Mouse (Mus musculus) frontal cortex, postnatal 25 days (tissue): ENCODE results near the gene Slc34a2.

ENCODE experiments used
- DNase-seq, 2 experiments: peaks; one replicate each; pipeline ENCODE4 v3.0.0; 2022; ENCODE audit warnings: low spot score in 2 of 2

Gene Slc34a2

DNA sequence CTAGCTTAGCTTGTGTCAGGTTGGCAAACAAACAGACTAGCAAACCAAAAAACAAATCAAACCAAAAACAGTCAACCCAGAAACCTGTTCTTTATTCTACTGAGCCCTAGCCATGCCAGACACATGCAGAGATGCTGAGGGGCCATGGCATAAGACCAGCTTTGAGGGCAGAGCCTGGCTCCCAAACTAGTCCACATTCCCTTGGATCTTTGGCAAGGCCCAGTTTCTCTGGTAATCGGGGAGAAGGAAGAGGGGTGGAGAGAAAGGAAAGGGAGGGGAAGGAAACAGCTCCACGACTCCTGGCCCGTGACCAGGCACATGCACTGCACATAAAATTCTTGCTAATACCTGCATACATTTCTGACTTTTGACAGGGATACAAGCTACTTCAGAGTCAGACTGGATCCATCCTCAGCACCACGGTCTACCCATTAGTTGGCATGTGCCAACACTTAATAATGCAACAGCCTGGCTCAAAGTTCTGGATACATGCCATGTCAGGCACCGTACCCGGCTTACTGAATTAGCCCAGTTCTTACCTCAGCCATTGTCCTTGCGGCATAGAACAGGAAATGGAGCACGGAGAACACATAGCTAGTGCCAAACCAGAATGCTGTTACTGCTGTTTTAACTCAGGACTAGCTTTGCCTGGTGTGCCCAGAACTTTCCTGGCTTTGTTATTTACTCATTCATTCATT, 12.5 kb upstream of the Slc34a2 start:
- no peak for DNase-seq

GRCm38 (mm10) chr5:53031346-53031745, 6.5 kb upstream of the Slc34a2 start:
- DNase-seq, result no peak

GRCm38 (mm10) chr5:53042034-53042748, 4.3 kb downstream of the Slc34a2 start:
- DNase-seq, result no peak

DNA sequence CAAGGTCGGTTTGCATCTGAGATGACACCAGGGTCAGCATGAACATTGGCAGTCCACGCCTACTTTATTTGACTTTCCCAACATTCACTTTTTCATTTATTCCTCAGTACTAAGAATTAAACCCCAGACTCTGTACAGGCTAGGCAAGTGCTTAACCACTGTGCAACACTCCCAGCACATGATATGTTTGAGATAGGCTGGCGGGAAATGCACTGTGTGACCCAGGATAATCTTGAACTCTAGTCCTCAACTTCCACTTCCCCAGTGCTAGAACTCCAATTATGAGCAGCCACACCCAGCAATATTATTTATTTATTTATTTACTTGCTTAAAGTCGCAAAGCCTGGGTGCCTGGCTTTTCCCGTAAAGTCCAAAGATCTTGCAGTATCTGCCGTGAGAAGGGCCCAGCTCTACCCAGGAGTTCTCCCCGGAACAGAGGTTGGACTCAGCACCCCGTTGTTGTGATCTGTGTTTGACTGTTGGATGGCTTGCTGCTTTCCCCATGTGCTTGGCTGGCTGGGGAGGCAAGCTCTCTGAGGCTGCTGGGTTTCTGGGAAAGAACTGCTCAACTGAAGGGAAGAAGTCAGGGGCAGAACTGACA, 5.0 kb downstream of the Slc34a2 start:
- DNase-seq, result no peak

- DNase-seq, result no peak
Observed at GRCm38 (mm10) chr5:53043716-53044115, 5.8 kb downstream of the Slc34a2 start.

- no peak for DNase-seq
Observed at GRCm38 (mm10) chr5:53047951-53048350, 10.1 kb downstream of the Slc34a2 start.

GRCm38 (mm10) chr5:53048599-53048998, 10.7 kb downstream of the Slc34a2 start:
- DNase-seq, result no peak

DNA sequence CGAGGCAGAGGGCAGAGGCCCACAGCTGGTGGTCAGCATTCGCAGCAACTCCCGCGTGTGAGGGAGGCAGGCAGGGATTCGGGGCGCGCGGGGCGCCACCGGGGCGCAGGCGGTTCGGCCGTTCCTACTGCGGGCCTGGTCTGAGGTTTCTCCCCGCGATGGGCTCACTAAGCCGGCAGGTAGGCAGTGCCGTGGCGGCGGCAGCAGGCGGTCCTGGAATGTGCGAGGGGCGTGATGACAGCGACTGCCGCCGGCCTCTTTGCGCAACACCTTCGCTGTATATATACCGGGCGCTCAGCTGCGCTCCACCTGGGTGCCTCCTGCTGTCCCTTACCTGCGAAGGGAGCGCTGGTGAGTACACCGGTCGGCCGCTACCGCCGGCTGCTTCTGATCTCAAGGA, 11.2 kb downstream of the Slc34a2 start:
- DNase-seq, result no peak

DNA sequence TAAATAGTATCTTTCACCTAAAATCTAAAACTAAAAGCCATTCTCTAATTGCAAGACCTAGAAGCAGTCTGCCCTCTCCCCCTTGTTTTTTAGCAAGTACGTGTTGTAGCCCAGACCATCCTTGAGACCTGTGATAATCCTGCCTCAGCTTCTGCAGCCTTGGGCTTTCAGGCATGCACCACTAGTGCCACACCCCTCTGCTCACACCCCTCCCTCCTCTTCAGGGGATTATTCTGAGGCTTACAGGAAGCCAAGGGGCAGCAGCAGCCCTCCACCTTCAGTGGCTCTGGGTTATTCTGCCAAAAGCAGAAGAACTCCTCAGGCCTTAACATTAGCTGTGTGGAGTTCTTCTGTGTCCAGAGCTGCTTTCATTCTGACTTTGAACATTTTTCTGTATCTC, 13.1 kb downstream of the Slc34a2 start:
- no peak for DNase-seq

- no peak for DNase-seq
Observed at GRCm38 (mm10) chr5:53053246-53053645, 15.4 kb downstream of the Slc34a2 start.

DNA sequence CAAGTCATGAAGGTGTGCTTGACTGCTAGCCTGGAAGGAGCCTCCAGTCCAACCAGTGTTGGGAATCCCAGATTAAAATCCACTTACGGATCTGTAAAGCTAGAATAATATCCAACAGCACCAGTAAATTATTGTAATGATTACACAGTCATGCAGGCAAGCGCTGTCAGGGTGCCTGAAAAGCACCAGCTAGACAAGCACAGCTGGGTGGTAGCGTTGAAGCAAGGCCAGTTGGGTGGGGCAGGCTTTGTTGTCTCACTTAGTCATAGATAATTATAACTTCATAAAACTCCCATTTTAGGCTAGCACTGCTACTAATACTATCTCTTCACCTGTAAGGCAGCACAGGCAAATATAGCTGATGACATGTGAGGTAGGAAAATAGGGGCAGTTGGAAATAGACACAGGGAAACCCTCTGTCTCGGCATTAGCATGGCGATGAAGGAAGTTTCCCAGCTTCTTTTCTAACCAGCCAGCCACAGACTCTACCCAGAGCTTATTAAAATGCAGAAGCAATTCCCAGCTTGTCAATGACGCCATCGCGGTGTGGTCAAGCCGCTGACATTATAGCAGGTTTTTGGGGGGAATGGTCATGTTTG, 23.8 kb downstream of the Slc34a2 start:
- DNase-seq, result no peak

DNA sequence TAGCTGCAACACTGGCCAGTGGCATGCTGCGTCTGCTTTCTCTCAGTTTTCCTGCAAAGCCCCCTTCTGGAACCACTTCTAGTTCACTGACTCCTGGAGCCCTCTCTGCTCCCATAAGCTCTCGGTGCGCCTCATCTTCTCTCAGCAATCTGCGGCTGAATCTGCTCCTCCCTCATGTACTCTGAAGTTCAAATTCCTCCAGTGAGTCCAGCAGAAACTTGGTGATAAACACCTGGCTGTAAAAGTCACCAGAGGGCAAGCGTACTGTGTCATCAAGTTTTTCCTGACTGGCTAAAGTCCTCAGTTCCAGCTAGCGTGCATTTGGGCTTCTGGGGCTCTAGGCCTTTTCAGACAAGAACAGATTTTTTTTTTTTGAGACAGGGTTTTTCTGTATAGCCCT, 36.7 kb downstream of the Slc34a2 start:
- no peak for DNase-seq

DNA sequence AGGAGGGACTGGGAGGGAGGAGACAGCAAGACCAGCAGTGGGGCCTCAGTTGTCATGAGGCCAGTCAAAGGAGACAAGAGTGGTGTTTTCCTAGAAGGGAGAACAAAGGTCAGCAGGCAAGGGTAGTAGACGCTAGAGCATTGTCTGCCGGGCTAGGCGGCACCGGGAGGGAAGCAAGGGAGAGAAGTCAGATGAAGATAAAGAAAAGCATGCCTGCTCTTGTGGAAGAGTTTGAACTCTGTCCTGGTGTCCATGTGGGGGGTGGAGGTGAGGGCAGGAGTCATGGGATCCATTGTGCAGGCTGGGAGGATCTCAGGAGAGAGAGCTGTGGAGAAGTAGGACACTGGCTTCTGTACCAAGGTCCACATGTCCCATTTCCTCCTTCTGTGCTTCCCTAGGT, 40.6 kb downstream of the Slc34a2 start:
- no peak for DNase-seq

DNA sequence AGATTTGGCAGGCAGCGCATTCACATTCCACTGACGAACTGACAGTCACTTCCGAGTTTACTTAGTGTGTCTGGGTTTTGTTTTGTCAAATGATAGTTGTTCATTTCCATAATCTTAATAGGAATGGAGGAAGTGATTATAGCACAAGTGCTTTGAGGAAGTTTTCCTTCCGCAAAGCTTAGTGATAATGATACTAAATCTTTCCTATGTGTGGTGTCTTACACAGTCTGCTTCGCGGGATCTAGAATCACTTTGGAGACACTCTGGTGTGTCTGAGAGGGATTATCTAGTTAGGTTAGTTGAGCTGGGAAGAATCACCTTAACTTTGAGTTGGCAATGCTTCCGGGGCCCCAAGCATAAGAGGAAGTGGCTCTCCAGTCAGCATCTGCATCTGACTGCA, 49.6 kb downstream of the Slc34a2 start:
- DNase-seq, result no peak

DNA sequence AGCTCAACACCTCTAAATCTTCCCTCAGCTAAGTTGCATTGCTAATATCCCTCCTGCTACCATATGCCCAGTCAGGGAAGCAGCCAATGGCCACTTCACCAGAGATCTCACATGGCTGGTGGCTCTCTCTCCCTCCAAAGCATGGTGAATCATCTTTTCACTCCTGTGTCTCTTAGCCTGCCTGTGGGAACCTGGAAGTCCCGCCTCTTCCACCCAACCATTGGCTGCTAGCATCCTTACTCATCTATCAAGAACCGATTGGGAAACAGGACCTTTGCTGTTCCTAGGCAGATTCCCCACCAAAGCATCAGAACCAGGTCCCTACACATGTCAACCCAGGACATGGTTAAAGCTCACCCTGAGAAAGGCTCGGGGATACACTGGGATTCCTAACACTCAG, 53.5 kb downstream of the Slc34a2 start:
- no peak for DNase-seq

DNA sequence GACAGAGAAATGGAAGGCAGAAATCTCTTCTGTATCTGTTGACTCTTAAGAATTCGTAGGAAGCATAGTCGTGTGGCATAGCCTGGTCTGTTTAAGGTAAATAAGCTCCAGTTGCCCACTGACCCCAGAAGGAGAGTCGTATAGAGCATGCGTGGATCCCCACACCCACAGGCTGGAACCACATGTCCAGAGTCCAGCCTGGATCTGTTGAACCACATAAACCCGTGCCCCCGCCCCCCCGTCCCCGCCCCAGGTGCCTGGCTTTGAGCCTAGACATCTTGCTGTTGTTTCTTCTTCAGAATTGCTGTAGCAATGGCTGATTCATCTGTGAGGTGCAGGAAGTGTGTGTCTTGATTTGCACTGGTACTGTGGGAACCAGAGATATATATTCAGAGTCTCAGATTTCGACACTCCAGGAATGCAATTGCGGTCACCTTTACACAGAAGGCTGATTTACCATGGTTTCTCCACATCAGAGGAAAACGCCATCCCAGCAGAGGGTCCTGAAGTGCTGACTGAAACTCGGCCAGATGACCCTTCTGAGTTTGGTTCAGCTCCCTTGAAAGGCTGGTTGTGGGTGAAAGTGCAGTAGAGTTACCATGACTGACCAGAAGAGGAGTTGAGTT, 64.1 kb downstream of the Slc34a2 start:
- DNase-seq, result no peak

GRCm38 (mm10) chr5:53104177-53104855, 66.4 kb downstream of the Slc34a2 start:
- DNase-seq, result no peak

GRCm38 (mm10) chr5:53105716-53106115, 67.8 kb downstream of the Slc34a2 start:
- DNase-seq, result no peak

GRCm38 (mm10) chr5:53106125-53106524, 68.2 kb downstream of the Slc34a2 start:
- DNase-seq, result no peak

DNA sequence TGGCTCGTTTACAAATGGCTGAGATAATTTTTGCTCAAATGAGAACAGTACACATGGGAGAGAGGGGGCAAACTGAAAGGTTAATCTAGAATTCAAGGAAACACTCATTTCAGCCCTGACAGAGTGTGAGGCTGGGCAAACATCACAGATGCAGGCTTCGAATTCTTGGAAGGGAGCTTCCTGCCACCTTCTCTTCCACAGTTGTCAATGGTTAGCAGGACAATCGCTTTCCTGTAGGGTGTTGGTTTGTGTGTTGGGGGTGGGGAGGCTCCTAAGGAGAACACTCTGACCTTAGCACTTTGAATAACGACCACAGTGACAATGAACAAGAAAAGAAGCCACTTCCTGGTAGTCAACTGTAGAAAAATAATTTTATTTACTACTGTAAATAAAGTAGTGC, 68.8 kb downstream of the Slc34a2 start:
- no peak for DNase-seq

DNA sequence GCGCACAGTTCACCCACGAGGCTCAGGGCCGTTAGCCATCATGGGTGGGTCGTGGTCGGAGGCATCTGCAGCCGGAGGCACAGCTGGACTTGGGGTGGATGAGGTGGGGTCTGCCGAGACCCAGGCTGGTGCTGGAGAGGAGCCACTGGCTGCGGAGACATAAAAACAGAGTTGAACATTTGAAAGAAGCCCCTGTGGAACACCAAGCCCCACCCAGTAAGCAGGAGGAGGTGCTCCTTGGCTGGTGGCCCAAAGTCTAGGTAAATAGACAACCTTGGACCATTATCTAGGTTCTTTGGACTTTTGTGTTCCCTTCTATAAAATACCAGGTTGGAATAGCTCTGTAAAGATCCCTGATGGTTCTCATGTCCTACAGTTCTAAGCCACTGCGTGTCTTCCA, 70.1 kb downstream of the Slc34a2 start:
- no peak for DNase-seq

DNA sequence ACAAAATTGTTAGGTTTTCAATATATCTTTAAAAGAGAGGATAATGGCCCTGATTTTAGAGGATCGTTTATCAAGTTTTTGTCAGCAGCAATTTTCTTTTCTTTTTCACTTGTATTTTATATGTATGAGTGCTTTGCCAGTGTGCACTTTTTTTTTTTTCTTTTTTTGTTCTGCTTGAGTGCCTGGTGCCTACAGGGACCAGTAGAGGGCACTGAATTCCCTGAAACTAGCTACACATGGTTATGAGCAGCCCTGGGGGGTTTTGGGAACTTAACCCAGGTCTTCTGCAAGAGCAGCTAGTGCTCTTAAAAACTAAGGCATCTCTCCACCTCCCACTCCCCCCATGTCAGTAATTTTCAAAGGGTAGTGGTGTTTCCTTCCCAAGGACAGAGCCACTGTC, 70.8 kb downstream of the Slc34a2 start:
- DNase-seq, result no peak
